Mouse (Mus musculus): ENCODE measurements around the gene Gm28557. TPM values are rescaled to one million over a fixed set of nuclear protein-coding genes. Genes with fewer than 3 reads are reported as not detected.

Gene Gm28557
- total and polyA plus RNA-seq, 2 experiments from 2014 or later, result 1.3 to 2.7 TPM

DNA sequence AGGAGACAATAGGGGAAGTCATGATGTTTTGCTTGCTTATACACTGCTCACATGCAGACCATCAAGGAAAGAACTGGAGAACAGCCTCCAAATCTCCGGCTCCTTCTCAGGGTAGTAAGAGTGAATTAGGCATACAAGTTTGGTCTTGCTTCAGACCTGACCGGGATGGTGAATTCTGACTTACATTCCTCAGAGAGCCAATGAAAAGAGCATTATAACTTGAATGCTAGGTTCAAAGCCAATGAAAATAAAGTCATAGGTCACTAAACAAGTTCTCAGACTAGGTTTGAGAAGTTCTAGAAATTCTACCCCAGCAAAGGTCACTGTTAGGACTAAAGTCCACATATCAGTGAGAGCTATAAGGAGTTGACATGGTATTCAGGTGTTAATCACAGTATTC, 31.2 kb downstream of the Gm28557 start:
- no peak for TF ChIP-seq CTCF (IDR thresholded peaks at IDR 0.05; ENCODE audit: low read depth)
- Histone ChIP-seq H3K27ac (no peak overlapping the region), H3K4me2 (ENCODE audit: low read depth, low read length) (no peak overlapping the region), H3K9ac (replicated peaks; ENCODE audit: low read length) (no peak overlapping the region), H3K4me3 (ENCODE audit: low read length) (no peak overlapping the region), H3K9me3 (ENCODE audit: low read length) (peaks cover 7% of the 10 kb centered on the region; the same call in 1 of the 2 replicates), H3K27me3 (ENCODE audit: insufficient read depth, low read length) (no peaks in the 10 kb centered on the region), H3K4me1 (ENCODE audit: insufficient read depth, low read length) (no peaks in the 10 kb centered on the region), H3K36me3 (ENCODE audit: insufficient read depth, low read length) (peaks cover 14% of the 10 kb centered on the region; the same call in 1 of the 2 replicates)
- DNase-seq (ENCODE audit: low spot score), result no peak
- no peak for ATAC-seq
- WGBS, result 99% methylated on average over 2 of the region's 2 CpGs

GRCm38 (mm10) chr13:67072786-67073185, 35.6 kb downstream of the Gm28557 start:
- peaks cover 17% of the 10 kb centered on the region for H3K9me3 ChIP-seq (ENCODE audit: low read length)
- no peaks in the 10 kb centered on the region for H3K4me1 ChIP-seq (ENCODE audit: insufficient read depth, low read length)
- WGBS, result 96% methylated on average over 2 of the region's 2 CpGs
- H3K27me3 ChIP-seq (ENCODE audit: insufficient read depth, low read length), result no peaks in the 10 kb centered on the region
- H3K4me3 ChIP-seq (ENCODE audit: low read length), result no peak overlapping the region
- DNase-seq (ENCODE audit: low spot score), result no peak
- peaks cover 32% of the 10 kb centered on the region for H3K36me3 ChIP-seq (ENCODE audit: insufficient read depth, low read length)
- H3K4me2 ChIP-seq (ENCODE audit: low read depth, low read length), result no peak overlapping the region
- TF ChIP-seq CTCF (IDR thresholded peaks at IDR 0.05; ENCODE audit: low read depth), result no peak
- no peak for ATAC-seq
- H3K9ac ChIP-seq (replicated peaks; ENCODE audit: low read length), result no peak overlapping the region
- no peak overlapping the region for H3K27ac ChIP-seq

DNA sequence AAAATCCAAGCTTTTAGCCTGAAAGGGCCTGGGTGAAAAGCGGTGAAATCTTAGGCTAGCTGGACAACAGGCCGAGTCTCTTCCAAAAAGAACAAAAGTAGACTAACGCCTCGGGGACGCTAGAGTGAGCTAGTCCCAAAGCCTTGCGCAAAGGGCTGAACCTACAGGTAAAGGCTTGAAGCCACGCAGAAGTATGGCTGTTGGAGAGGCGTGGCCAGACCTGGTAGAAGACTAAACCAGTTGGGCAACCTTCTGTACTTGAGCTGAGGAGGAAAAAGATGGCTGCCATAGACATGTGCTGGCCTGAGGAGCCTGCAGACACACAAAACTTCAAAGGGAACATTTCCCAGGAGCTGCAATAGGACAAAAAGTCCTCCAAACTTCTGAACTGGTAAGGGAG, 43.0 kb downstream of the Gm28557 start:
- DNase-seq (ENCODE audit: low spot score) (no peak), ATAC-seq (no peak)
- no peak for TF ChIP-seq CTCF (IDR thresholded peaks at IDR 0.05; ENCODE audit: low read depth)
- no peak overlapping the region for H3K27ac ChIP-seq
- no peak overlapping the region for H3K4me2 ChIP-seq (ENCODE audit: low read depth, low read length)
- H3K4me1 ChIP-seq (ENCODE audit: insufficient read depth, low read length), result no peaks in the 10 kb centered on the region
- peaks cover 9% of the 10 kb centered on the region for H3K36me3 ChIP-seq (ENCODE audit: insufficient read depth, low read length)
- H3K27me3 ChIP-seq (ENCODE audit: insufficient read depth, low read length), result no peaks in the 10 kb centered on the region
- H3K9me3 ChIP-seq (ENCODE audit: low read length), result peaks cover 3% of the 10 kb centered on the region; the same call in 1 of the 2 replicates
- 86% methylated on average over 8 of the region's 8 CpGs for WGBS
- no peak overlapping the region for H3K9ac ChIP-seq (replicated peaks; ENCODE audit: low read length)
- no peak overlapping the region for H3K4me3 ChIP-seq (ENCODE audit: low read length)

DNA sequence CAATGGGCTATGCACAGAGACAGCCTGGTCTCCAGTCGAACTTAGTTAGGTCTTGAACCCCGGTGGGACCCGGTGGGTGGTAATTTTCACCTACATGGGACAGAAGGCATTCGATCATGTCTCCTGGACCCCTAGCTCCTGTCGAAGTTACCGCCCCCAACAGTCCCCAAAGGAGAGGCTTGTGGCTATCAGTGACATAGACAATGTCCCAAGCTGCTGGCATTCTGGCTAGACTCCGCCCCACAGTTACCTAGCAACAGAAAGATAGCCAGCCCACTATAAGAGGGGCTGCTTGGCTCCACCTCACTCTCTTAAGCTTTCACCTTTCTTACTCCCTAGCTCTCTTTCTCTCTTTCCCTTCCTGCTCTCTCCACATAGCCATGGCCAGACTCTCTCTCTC, 46.0 kb downstream of the Gm28557 start:
- H3K36me3 ChIP-seq (ENCODE audit: insufficient read depth, low read length), result no peaks in the 10 kb centered on the region
- ATAC-seq (no peak), DNase-seq (ENCODE audit: low spot score) (no peak)
- no peak overlapping the region for H3K4me3 ChIP-seq (ENCODE audit: low read length)
- H3K9ac ChIP-seq (replicated peaks; ENCODE audit: low read length), result no peak overlapping the region
- H3K4me2 ChIP-seq (ENCODE audit: low read depth, low read length), result no peak overlapping the region
- WGBS, result 59% methylated on average over 7 of the region's 7 CpGs
- H3K27me3 ChIP-seq (ENCODE audit: insufficient read depth, low read length), result no peaks in the 10 kb centered on the region
- no peak overlapping the region for H3K27ac ChIP-seq
- TF ChIP-seq CTCF (IDR thresholded peaks at IDR 0.05; ENCODE audit: low read depth), result no peak
- no peaks in the 10 kb centered on the region; the same call in 1 of the 2 replicates for H3K4me1 ChIP-seq (ENCODE audit: insufficient read depth, low read length)
- no peaks in the 10 kb centered on the region for H3K9me3 ChIP-seq (ENCODE audit: low read length)

DNA sequence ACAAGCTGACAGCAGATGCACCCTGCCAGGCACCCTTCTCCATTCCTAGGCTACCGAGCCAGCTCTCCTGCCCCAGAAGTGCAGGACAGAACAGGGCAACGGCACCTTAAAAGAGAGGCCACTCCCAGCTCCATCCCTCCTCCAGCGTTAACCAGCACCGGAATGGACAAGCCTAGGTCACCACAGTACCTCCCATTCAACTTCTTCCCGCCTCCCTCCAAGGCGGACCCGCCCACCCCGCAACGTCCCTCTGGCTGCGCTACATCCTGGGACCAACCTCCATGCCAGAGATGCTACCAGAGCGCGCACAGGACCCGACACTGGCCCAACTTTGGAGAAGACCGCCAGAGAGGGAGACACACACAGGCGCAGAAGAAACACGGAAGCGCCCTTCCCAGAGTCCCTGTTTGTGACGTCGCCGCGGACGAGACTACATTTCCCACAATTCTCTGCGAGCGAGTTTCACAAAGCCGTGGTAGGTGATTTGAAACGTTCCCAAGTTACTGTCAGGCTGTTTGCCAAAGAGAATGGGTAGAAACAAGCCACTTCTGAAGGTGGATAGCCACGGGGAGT, 47.5 kb downstream of the Gm28557 start, which contains the start of gene Zfp712:
Zfp712 (minus strand) TSS at position 385 of the 573 bp plus-strand sequence.
- Histone ChIP-seq H3K4me3 (ENCODE audit: low read length) (peak within 1 kb of the TSS; percentile 60), H3K9ac (replicated peaks; ENCODE audit: low read length) (peak within 1 kb of the TSS; percentile 60), H3K4me1 (ENCODE audit: insufficient read depth, low read length) (no peaks in the 10 kb centered on the region; the same call in 1 of the 2 replicates), H3K36me3 (ENCODE audit: insufficient read depth, low read length) (no peaks in the 10 kb centered on the region), H3K27me3 (ENCODE audit: insufficient read depth, low read length) (no peaks in the 10 kb centered on the region), H3K27ac (peak within 1 kb of the TSS; percentile 77), H3K9me3 (ENCODE audit: low read length) (no peaks in the 10 kb centered on the region), H3K4me2 (ENCODE audit: low read depth, low read length) (peak within 1 kb of the TSS; percentile 86)
- peak; percentile 97 for ATAC-seq
- peak; percentile 43; the same call in 1 of the 2 replicates for TF ChIP-seq CTCF (IDR thresholded peaks at IDR 0.05; ENCODE audit: low read depth)
- DNase-seq (ENCODE audit: low spot score), result peak; percentile 97
- WGBS, result under 1% methylated on average over 26 of the region's 27 CpGs

DNA sequence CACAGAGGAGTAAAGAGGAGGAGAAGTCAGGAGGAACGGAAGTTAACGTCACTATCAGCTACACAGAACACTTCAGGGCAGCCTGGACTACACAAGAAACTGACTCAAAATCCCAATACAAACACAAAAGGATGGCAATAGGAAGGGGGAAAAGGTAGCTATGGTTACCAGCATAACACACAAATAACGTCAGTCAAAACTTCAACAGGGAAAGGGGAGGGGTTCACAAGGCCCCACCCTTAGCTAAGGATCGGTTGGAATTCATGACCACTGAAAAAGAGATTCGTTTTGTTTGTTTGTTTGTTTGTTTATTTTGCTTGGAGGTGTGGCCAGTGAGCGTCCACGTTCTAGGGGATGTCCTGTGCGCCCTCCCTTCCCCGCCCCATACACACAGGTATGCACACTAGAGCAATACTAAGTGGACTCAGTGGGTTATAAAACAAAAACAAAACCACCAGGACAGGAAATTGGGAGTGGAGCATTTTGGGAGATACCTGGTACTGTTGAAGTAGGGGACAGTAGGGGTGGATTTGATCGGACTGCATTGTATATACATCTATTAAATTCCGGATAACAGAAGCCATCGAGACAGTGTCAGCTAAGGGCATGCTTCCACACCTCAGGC, 48.1 kb downstream of the Gm28557 start:
- peak; percentile 8 for DNase-seq (ENCODE audit: low spot score)
- Histone ChIP-seq H3K9me3 (ENCODE audit: low read length) (no peaks in the 10 kb centered on the region), H3K4me2 (ENCODE audit: low read depth, low read length) (peak overlapping the region; percentile 86), H3K27me3 (ENCODE audit: insufficient read depth, low read length) (no peaks in the 10 kb centered on the region), H3K36me3 (ENCODE audit: insufficient read depth, low read length) (no peaks in the 10 kb centered on the region), H3K4me1 (ENCODE audit: insufficient read depth, low read length) (no peaks in the 10 kb centered on the region; the same call in 1 of the 2 replicates), H3K9ac (replicated peaks; ENCODE audit: low read length) (peak overlapping the region; percentile 60), H3K27ac (peak overlapping the region; percentile 77), H3K4me3 (ENCODE audit: low read length) (peak overlapping the region; percentile 60)
- 4% methylated on average over 12 of the region's 12 CpGs for WGBS
- peak; percentile 65 for ATAC-seq
- TF ChIP-seq CTCF (IDR thresholded peaks at IDR 0.05; ENCODE audit: low read depth), result no peak

Other genes with a start within 250 kb of the Gm28557 start
- gene Gm10767, start 203.7 kb downstream of the Gm28557 start, total RNA-seq (2014; rRNA removed), result 0.52 and 1.5 TPM in 2 replicates
- gene Gm10767, start 203.7 kb downstream of the Gm28557 start, polyA plus RNA-seq (2015; fragmentation: Nextera tagmentation; extraction: Ambion mirVana), result 2.6 and 2.7 TPM in 2 replicates
- 3.6 TPM in 2 replicates for gene Zfp712, start 47.4 kb downstream of the Gm28557 start, total RNA-seq (2014; rRNA removed)
- 2.5 and 2.7 TPM in 2 replicates for gene Zfp712, start 47.4 kb downstream of the Gm28557 start, polyA plus RNA-seq (2015; fragmentation: Nextera tagmentation; extraction: Ambion mirVana)
- 1.8 and 4.2 TPM in 2 replicates for gene Zfp708, start 10.6 kb downstream of the Gm28557 start, total RNA-seq (2014; rRNA removed)
- gene Zfp708, start 10.6 kb downstream of the Gm28557 start, polyA plus RNA-seq (2015; fragmentation: Nextera tagmentation; extraction: Ambion mirVana), result 3.9 and 4.6 TPM in 2 replicates
- 0.05 TPM in 1 of 2 replicates, not detected in the other for gene Rslcan18, start 7.7 kb upstream of the Gm28557 start, total RNA-seq (2014; rRNA removed)
- gene Rslcan18, start 7.7 kb upstream of the Gm28557 start, polyA plus RNA-seq (2015; fragmentation: Nextera tagmentation; extraction: Ambion mirVana), result not detected in 2 replicates
- 4.8 and 5.9 TPM in 2 replicates for gene Zfp759, start 13.1 kb upstream of the Gm28557 start, total RNA-seq (2014; rRNA removed)
- gene Zfp759, start 13.1 kb upstream of the Gm28557 start, polyA plus RNA-seq (2015; fragmentation: Nextera tagmentation; extraction: Ambion mirVana), result 2.2 and 2.5 TPM in 2 replicates
- 3.0 and 7.3 TPM in 2 replicates for gene Rsl1, start 64.6 kb upstream of the Gm28557 start, total RNA-seq (2014; rRNA removed)
- gene Rsl1, start 64.6 kb upstream of the Gm28557 start, polyA plus RNA-seq (2015; fragmentation: Nextera tagmentation; extraction: Ambion mirVana), result 2.3 and 2.8 TPM in 2 replicates
- 0.79 and 1.0 TPM in 2 replicates for gene Zfp455, start 85.9 kb upstream of the Gm28557 start, total RNA-seq (2014; rRNA removed)
- 0.80 and 1.6 TPM in 2 replicates for gene Zfp455, start 85.9 kb upstream of the Gm28557 start, polyA plus RNA-seq (2015; fragmentation: Nextera tagmentation; extraction: Ambion mirVana)
- 5.2 and 11.1 TPM in 2 replicates for gene Zfp458, start 169.9 kb upstream of the Gm28557 start, total RNA-seq (2014; rRNA removed)
- 3.2 and 4.3 TPM in 2 replicates for gene Zfp458, start 169.9 kb upstream of the Gm28557 start, polyA plus RNA-seq (2015; fragmentation: Nextera tagmentation; extraction: Ambion mirVana)
- gene Zfp457, start 197.9 kb upstream of the Gm28557 start, total RNA-seq (2014; rRNA removed), result 1.6 and 3.7 TPM in 2 replicates
- 0.73 and 0.81 TPM in 2 replicates for gene Zfp457, start 197.9 kb upstream of the Gm28557 start, polyA plus RNA-seq (2015; fragmentation: Nextera tagmentation; extraction: Ambion mirVana)
- gene Zfp595, start 224.0 kb upstream of the Gm28557 start, total RNA-seq (2014; rRNA removed), result 2.5 and 4.1 TPM in 2 replicates
- gene Zfp595, start 224.0 kb upstream of the Gm28557 start, polyA plus RNA-seq (2015; fragmentation: Nextera tagmentation; extraction: Ambion mirVana), result 0.66 and 0.84 TPM in 2 replicates

All from hindbrain, postnatal 0 days (tissue).